Mouse (Mus musculus) G1E (cell line): ENCODE measurements at regions not wholly inside any gene's neighbourhood (a gene's known extent, or its start where the extent isn't known, plus 50 kb on each side); places are given as distances from the start of the nearest gene placed in this dataset.

Experiments
- CTCF ChIP-seq: IDR thresholded peaks from 2 replicates; pipeline ENCODE4 v1.5.1; 2012; ENCODE audit warnings: low read depth, low read length, inconsistent platforms, mixed read lengths
- GATA1 ChIP-seq: IDR thresholded peaks from 2 replicates; pipeline ENCODE4 v1.6.1; 2012; ENCODE audit warnings: borderline replicate concordance, low read length, inconsistent platforms, mixed read lengths
- POLR2AphosphoS5 ChIP-seq: IDR thresholded peaks from 2 replicates; pipeline ENCODE4 v1.6.1; 2012; ENCODE audit warnings: low read depth, low read length, inconsistent platforms; ENCODE audit not compliant: insufficient replicate concordance
- TAL1 ChIP-seq: conservative IDR thresholded peaks from 2 replicates; pipeline ENCODE4 v1.6.1; 2012; ENCODE audit warnings: low read depth, low read length, inconsistent platforms, mixed read lengths

DNA sequence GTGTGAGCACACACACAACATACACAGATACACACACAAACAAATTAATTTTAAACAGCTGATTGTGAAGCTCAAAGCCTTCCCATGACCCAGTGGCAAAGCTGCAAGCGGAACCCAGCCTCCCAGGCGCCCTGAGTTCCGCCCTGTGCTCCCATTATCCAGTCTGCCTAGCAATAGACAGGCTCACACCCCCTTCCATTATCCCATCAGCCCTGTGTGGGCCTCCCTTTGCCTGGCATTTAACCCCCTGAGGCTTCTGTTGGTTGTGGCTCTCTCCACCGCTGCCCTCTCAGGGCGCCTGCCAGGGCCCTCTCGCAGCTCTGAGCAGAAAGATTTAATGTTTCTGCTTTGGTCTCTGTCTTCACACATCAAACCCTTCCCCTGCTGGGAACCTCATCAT is 166.4 kb downstream of the Cct6b start:
- no peak for TF ChIP-seq POLR2AphosphoS5
- TF ChIP-seq GATA1: no peak
- TF ChIP-seq TAL1: no peak
- TF ChIP-seq CTCF: no peak
